Mouse (Mus musculus) hindbrain, embryonic 14.5 days (tissue): Measurements from ENCODE around the gene Hsd11b1. TPM values are rescaled to one million over a fixed set of nuclear protein-coding genes. Genes with fewer than 3 reads are reported as not detected.

Source experiments
- ATAC-seq: fragments of 200-750 bp; cut with Nextera tagmentation; 2 replicates; pipeline ENCODE4 v1.8.0; 2017; ENCODE audit warnings: moderate number of reproducible peaks, mild to moderate bottlenecking, moderate TSS enrichment, moderate library complexity; ENCODE audit not compliant: low FRiP score
- DNase-seq: peaks from one replicate; pipeline ENCODE4 v3.0.0-alpha.2; 2015; ENCODE audit warnings: low spot score
- H3K27ac ChIP-seq: fragments of 300-500 bp; sonication (generic); 2 replicates; pipeline ENCODE4 v1.5.1; 2014; ENCODE audit warnings: mild to moderate bottlenecking, moderate library complexity
- H3K27me3 ChIP-seq: fragments of 300-500 bp; sonication (generic); 2 replicates; pipeline ENCODE4 v1.6.1; 2014; ENCODE audit warnings: mild to moderate bottlenecking, low read length, mixed read lengths; ENCODE audit not compliant: control insufficient read depth, insufficient read depth
- H3K36me3 ChIP-seq: fragments of 300-500 bp; sonication (generic); replicated peaks from 2 replicates; pipeline ENCODE4 v1.6.1; 2014; ENCODE audit not compliant: control insufficient read depth, insufficient read depth
- H3K4me1 ChIP-seq: fragments of 300-500 bp; sonication (generic); replicated peaks from 2 replicates; pipeline ENCODE4 v1.6.1; 2014; ENCODE audit warnings: antibody characterized with exemption, low read length, mixed read lengths; ENCODE audit not compliant: control insufficient read depth, insufficient read depth
- H3K4me2 ChIP-seq: fragments of 300-500 bp; sonication (generic); replicated peaks from 2 replicates; pipeline ENCODE4 v1.6.1; 2014; ENCODE audit warnings: mild to moderate bottlenecking, moderate library complexity
- H3K4me3 ChIP-seq: fragments of 300-500 bp; sonication (generic); replicated peaks from 2 replicates; pipeline ENCODE4 v1.5.1; 2014; ENCODE audit warnings: mild to moderate bottlenecking, low read length
- H3K9ac ChIP-seq: fragments of 300-500 bp; sonication (generic); 2 replicates; pipeline ENCODE4 v1.6.1; 2014
- H3K9me3 ChIP-seq: fragments of 300-500 bp; sonication (generic); 2 replicates; pipeline ENCODE4 v1.6.1; 2016; ENCODE audit warnings: low read length; ENCODE audit not compliant: control insufficient read depth
- WGBS: fragments of 180-500 bp; shearing (Covaris S2); extraction: QIAGEN DNeasy Blood & Tissue Kit; methylation state at CpG from one replicate; pipeline ENCODE4 v1.1.7; 2014; 5-methylcytosine and 5-hydroxymethylcytosine counted together
- polyA plus RNA-seq: library from polyadenylated mRNA; unstranded; fragments of >200 nt; fragmentation: Nextera tagmentation; extraction: Ambion mirVana; gene quantifications from 2 replicates; pipeline ENCODE4 v1.2.1, GENCODE M21; 2014

Hsd11b1 gene
- polyA plus RNA-seq, 1 experiment from 2014 or later, result not detected

- 86% methylated on average over 8 of the region's 8 CpGs for WGBS
- H3K4me2 ChIP-seq, result no peak overlapping the region
- no peak overlapping the region for H3K4me3 ChIP-seq
- H3K36me3 ChIP-seq, result no peaks in the 10 kb centered on the region
- no peaks in the 10 kb centered on the region for H3K27me3 ChIP-seq
- no peaks in the 10 kb centered on the region for H3K9me3 ChIP-seq
- ATAC-seq (no peak), DNase-seq (no peak)
- no peak overlapping the region for H3K9ac ChIP-seq
- no peaks in the 10 kb centered on the region for H3K4me1 ChIP-seq
- H3K27ac ChIP-seq, result no peak overlapping the region
These were observed 63.1 kb downstream of the Hsd11b1 start for GRCm38 (mm10) chr1:193200640-193201382.

GRCm38 (mm10) chr1:193198312-193198711 is 65.6 kb downstream of the Hsd11b1 start:
- H3K36me3 ChIP-seq, result no peaks in the 10 kb centered on the region
- no peaks in the 10 kb centered on the region for H3K27me3 ChIP-seq
- no peaks in the 10 kb centered on the region for H3K9me3 ChIP-seq
- no peak for DNase-seq
- no peak overlapping the region for H3K27ac ChIP-seq
- WGBS, result 86% methylated on average over 2 of the region's 2 CpGs
- no peaks in the 10 kb centered on the region for H3K4me1 ChIP-seq
- no peak overlapping the region for H3K4me3 ChIP-seq
- H3K9ac ChIP-seq, result no peak overlapping the region
- no peak overlapping the region for H3K4me2 ChIP-seq
- no peak for ATAC-seq

- no peak for ATAC-seq
- Histone ChIP-seq H3K9me3 (no peaks in the 10 kb centered on the region), H3K9ac (no peak overlapping the region), H3K27me3 (no peaks in the 10 kb centered on the region), H3K4me3 (no peak overlapping the region), H3K27ac (no peak overlapping the region), H3K4me1 (no peaks in the 10 kb centered on the region), H3K4me2 (no peak overlapping the region), H3K36me3 (no peaks in the 10 kb centered on the region)
- no peak for DNase-seq
- WGBS, result 88% methylated on average over 18 of the region's 18 CpGs
These were observed 66.2 kb downstream of the Hsd11b1 start for GRCm38 (mm10) chr1:193197494-193198205.

GRCm38 (mm10) chr1:193195169-193195810 is 68.6 kb downstream of the Hsd11b1 start:
- H3K27ac ChIP-seq, result no peak overlapping the region
- no peaks in the 10 kb centered on the region for H3K36me3 ChIP-seq
- H3K4me2 ChIP-seq, result no peak overlapping the region
- no peaks in the 10 kb centered on the region for H3K9me3 ChIP-seq
- ATAC-seq (no peak), DNase-seq (no peak)
- no peak overlapping the region for H3K4me3 ChIP-seq
- no peak overlapping the region for H3K9ac ChIP-seq
- no peaks in the 10 kb centered on the region for H3K4me1 ChIP-seq
- 69% methylated on average over 3 of the region's 3 CpGs for WGBS
- H3K27me3 ChIP-seq, result no peaks in the 10 kb centered on the region

GRCm38 (mm10) chr1:193194416-193195140 is 69.3 kb downstream of the Hsd11b1 start:
- H3K9me3 ChIP-seq, result no peaks in the 10 kb centered on the region
- no peak overlapping the region for H3K4me3 ChIP-seq
- H3K27me3 ChIP-seq, result no peaks in the 10 kb centered on the region
- H3K4me2 ChIP-seq, result no peak overlapping the region
- no peak overlapping the region for H3K9ac ChIP-seq
- no peaks in the 10 kb centered on the region for H3K36me3 ChIP-seq
- no peak overlapping the region for H3K27ac ChIP-seq
- no peaks in the 10 kb centered on the region for H3K4me1 ChIP-seq
- no peak for ATAC-seq
- DNase-seq, result no peak
- 65% methylated on average over 3 of the region's 3 CpGs for WGBS

GRCm38 (mm10) chr1:193191675-193192283 is 72.1 kb downstream of the Hsd11b1 start:
- no peaks in the 10 kb centered on the region for H3K4me1 ChIP-seq
- no peak overlapping the region for H3K27ac ChIP-seq
- H3K36me3 ChIP-seq, result no peaks in the 10 kb centered on the region
- H3K4me2 ChIP-seq, result no peak overlapping the region
- ATAC-seq (no peak), DNase-seq (no peak)
- whole genome bisulfite sequencing, result 90% methylated on average over 7 of the region's 7 CpGs
- no peaks in the 10 kb centered on the region for H3K27me3 ChIP-seq
- H3K9me3 ChIP-seq, result no peaks in the 10 kb centered on the region
- no peak overlapping the region for H3K4me3 ChIP-seq
- no peak overlapping the region for H3K9ac ChIP-seq

- Histone ChIP-seq H3K27me3 (no peaks in the 10 kb centered on the region), H3K4me2 (no peak overlapping the region), H3K9ac (no peak overlapping the region), H3K4me1 (no peaks in the 10 kb centered on the region), H3K4me3 (no peak overlapping the region), H3K36me3 (no peaks in the 10 kb centered on the region), H3K27ac (peak overlapping the region; percentile 57), H3K9me3 (no peaks in the 10 kb centered on the region)
- ATAC-seq (no peak), DNase-seq (no peak)
- WGBS, result 74% methylated on average over 3 of the region's 3 CpGs
These were observed 74.1 kb downstream of the Hsd11b1 start for GRCm38 (mm10) chr1:193189771-193190170.

GRCm38 (mm10) chr1:193189151-193189621 is 74.7 kb downstream of the Hsd11b1 start:
- no peaks in the 10 kb centered on the region for H3K27me3 ChIP-seq
- peak; percentile 46 for DNase-seq
- no peaks in the 10 kb centered on the region for H3K4me1 ChIP-seq
- peak overlapping the region; percentile 57; the same call in 1 of the 2 replicates for H3K27ac ChIP-seq
- H3K9ac ChIP-seq, result no peak overlapping the region
- no peaks in the 10 kb centered on the region for H3K36me3 ChIP-seq
- 40% methylated on average over 9 of the region's 9 CpGs for WGBS
- ATAC-seq, result peak; percentile 74
- no peaks in the 10 kb centered on the region for H3K9me3 ChIP-seq
- no peak overlapping the region for H3K4me3 ChIP-seq
- H3K4me2 ChIP-seq, result no peak overlapping the region
